Mouse (Mus musculus): ENCODE results near the gene Rtf2. TPM values are rescaled to one million over a fixed set of nuclear protein-coding genes. Genes with fewer than 3 reads are reported as not detected.

The Rtf2 gene
- polyA plus RNA-seq, 1 experiment from 2014 or later: 69.8 TPM

DNA sequence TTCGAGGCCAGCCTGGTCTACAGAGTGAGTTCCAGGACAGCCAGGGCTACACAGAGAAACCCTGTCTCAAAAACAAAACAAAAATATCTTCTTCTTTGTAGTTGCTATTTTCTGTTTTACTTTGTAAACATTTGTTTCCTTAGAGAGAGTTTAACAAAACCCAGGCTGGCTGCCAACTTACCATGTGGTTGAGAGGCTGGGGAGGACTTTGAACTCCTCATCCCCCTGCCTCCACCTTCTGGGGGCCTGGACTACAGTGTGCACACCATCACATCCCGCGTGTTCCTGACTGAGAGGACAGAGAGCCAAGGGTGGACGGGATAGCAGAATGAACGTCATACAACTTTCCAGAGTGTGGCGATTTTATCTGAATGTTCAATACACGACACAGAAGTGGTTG is 65.8 kb downstream of the Rtf2 start:
- no peak overlapping the region for H3K4me3 ChIP-seq (replicated peaks; ENCODE audit: low read length)
- H3K4me2 ChIP-seq (ENCODE audit: low read depth, low read length): no peak overlapping the region
- no peaks in the 10 kb centered on the region for H3K4me1 ChIP-seq (ENCODE audit: control insufficient read depth, insufficient read depth, low read length)
- ATAC-seq (ENCODE audit: insufficient read depth, low FRiP score): no peak
- no peaks in the 10 kb centered on the region for H3K27me3 ChIP-seq (ENCODE audit: control insufficient read depth, insufficient read depth, low read length)
- H3K27ac ChIP-seq (ENCODE audit: low read length): no peak overlapping the region
- no peak overlapping the region for H3K9ac ChIP-seq (ENCODE audit: low read length)
- 75% methylated on average over 7 of the region's 7 CpGs for WGBS
- no peaks in the 10 kb centered on the region for H3K9me3 ChIP-seq (replicated peaks; ENCODE audit: control insufficient read depth, low read length)
- no peaks in the 10 kb centered on the region for H3K36me3 ChIP-seq (ENCODE audit: control insufficient read depth, insufficient read depth, low read length)

DNA sequence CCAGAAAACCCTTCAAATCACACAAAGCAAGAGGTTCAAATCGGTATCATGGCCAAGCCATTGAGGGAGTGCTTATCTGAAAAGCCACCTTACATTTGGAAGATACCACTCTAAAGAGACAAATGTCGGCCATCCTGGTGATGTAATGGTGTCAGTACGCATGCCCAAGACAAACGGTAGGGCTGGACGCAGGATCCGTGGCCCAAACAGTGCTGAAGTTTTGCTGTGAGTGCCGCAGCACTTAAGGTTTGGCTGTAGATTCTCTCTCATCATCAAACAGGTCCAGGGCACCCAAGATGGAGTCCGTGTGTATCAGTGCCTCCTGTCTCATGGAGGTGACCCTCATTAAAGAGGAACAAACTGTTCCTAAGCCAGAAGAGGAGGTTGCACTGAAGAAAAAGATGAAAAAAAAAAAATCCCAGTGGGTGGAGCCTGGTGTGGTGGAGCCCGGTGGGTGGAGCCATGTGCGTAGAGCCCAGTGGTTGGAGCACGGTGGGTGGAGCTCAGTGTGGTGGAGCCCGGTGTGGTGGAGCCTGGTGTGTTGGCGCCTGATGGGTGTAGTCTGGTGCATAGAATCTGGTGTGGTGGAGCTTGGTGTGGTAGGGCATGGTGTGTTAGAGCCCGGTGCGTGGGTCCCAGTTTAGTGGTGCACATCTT is 69.8 kb downstream of the Rtf2 start:
- no peak overlapping the region for H3K27ac ChIP-seq (ENCODE audit: low read length)
- H3K4me2 ChIP-seq (ENCODE audit: low read depth, low read length): no peak overlapping the region
- H3K27me3 ChIP-seq (ENCODE audit: control insufficient read depth, insufficient read depth, low read length): no peaks in the 10 kb centered on the region
- no peaks in the 10 kb centered on the region for H3K9me3 ChIP-seq (replicated peaks; ENCODE audit: control insufficient read depth, low read length)
- H3K36me3 ChIP-seq (ENCODE audit: control insufficient read depth, insufficient read depth, low read length): no peaks in the 10 kb centered on the region
- no peak overlapping the region for H3K9ac ChIP-seq (ENCODE audit: low read length)
- H3K4me1 ChIP-seq (ENCODE audit: control insufficient read depth, insufficient read depth, low read length): no peaks in the 10 kb centered on the region
- ATAC-seq (ENCODE audit: insufficient read depth, low FRiP score): no peak
- WGBS: 83% methylated on average over 15 of the region's 15 CpGs
- H3K4me3 ChIP-seq (replicated peaks; ENCODE audit: low read length): no peak overlapping the region

DNA sequence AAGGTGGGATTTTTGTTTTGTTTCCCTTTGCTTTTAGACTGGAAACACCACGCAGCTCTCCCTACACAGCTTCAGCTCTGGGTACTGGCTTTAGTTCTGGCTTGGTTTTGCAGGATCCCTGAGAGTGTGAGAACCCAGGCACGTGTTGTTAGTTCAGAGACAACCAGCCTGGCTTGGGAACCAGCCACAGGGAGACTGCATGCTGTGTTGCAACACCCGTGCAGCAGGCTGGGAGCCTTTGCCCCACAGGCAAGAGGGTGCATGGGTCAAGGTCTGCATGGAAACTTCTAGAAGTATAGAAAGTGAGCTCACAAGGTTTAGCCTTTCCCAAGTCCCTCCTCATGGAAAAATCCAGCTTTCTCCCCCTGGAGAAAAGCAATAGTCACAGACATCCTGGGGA is 70.5 kb downstream of the Rtf2 start:
- Histone ChIP-seq H3K4me1 (ENCODE audit: control insufficient read depth, insufficient read depth, low read length) (no peaks in the 10 kb centered on the region), H3K27me3 (ENCODE audit: control insufficient read depth, insufficient read depth, low read length) (no peaks in the 10 kb centered on the region), H3K4me2 (ENCODE audit: low read depth, low read length) (no peak overlapping the region), H3K36me3 (ENCODE audit: control insufficient read depth, insufficient read depth, low read length) (no peaks in the 10 kb centered on the region), H3K9ac (ENCODE audit: low read length) (no peak overlapping the region), H3K27ac (ENCODE audit: low read length) (no peak overlapping the region), H3K9me3 (replicated peaks; ENCODE audit: control insufficient read depth, low read length) (no peaks in the 10 kb centered on the region), H3K4me3 (replicated peaks; ENCODE audit: low read length) (no peak overlapping the region)
- WGBS: 46% methylated on average over 3 of the region's 3 CpGs
- ATAC-seq (ENCODE audit: insufficient read depth, low FRiP score): no peak

DNA sequence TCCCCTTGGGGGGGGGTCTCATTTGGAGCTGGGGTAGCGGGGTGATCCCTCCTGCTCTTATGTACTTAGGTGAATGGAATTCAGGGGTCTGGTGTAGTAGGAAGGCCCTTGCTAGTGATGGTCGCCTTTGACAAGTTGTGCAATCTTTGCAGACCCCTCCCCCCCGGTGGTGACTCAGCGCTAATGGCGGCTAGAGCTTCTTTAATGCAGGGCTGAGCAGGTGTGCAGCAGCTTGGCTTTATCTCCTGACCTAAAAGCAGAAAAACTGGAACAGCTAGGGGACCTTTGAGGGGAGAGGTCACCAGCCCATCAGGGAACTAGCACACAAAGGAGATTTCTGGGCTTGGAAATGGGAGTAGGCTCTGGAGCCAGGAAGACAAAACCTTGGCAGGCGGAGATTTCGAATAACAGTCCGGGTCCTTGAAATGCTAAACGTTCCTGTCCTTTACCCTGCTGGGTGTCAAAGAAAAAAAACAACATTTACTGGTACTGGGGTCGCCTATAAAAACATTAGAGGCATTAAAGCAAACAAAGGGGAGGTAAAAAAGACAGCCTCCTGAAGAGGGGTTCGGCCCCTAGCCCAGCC is 76.1 kb downstream of the Rtf2 start:
- no peaks in the 10 kb centered on the region for H3K9me3 ChIP-seq (replicated peaks; ENCODE audit: control insufficient read depth, low read length)
- H3K27ac ChIP-seq (ENCODE audit: low read length): no peak overlapping the region
- no peak overlapping the region for H3K9ac ChIP-seq (ENCODE audit: low read length)
- H3K36me3 ChIP-seq (ENCODE audit: control insufficient read depth, insufficient read depth, low read length): no peaks in the 10 kb centered on the region
- no peak overlapping the region for H3K4me2 ChIP-seq (ENCODE audit: low read depth, low read length)
- no peaks in the 10 kb centered on the region for H3K27me3 ChIP-seq (ENCODE audit: control insufficient read depth, insufficient read depth, low read length)
- H3K4me1 ChIP-seq (ENCODE audit: control insufficient read depth, insufficient read depth, low read length): no peaks in the 10 kb centered on the region
- H3K4me3 ChIP-seq (replicated peaks; ENCODE audit: low read length): no peak overlapping the region
- 23% methylated on average over 11 of the region's 11 CpGs for WGBS
- 0 out of 2 replicates have a peak, but pooled peaks have one; percentile 29 for ATAC-seq (ENCODE audit: insufficient read depth, low FRiP score)

Other genes starting within 250 kb of the Rtf2 start
- gene Mc3r, start 192.1 kb upstream of the Rtf2 start, polyA plus RNA-seq (2015; fragmentation: Nextera tagmentation; extraction: Ambion mirVana): not detected in 2 replicates
- 21.6 and 23.6 TPM in 2 replicates for gene Fam210b, start 95.0 kb upstream of the Rtf2 start, polyA plus RNA-seq (2015; fragmentation: Nextera tagmentation; extraction: Ambion mirVana)
- 81.6 and 82.0 TPM in 2 replicates for gene Aurka, start 70.0 kb upstream of the Rtf2 start, polyA plus RNA-seq (2015; fragmentation: Nextera tagmentation; extraction: Ambion mirVana)
- gene Cstf1, start 69.9 kb upstream of the Rtf2 start, polyA plus RNA-seq (2015; fragmentation: Nextera tagmentation; extraction: Ambion mirVana): 30.1 and 31.2 TPM in 2 replicates
- 0.18 and 0.44 TPM in 2 replicates for gene Cass4, start 46.8 kb upstream of the Rtf2 start, polyA plus RNA-seq (2015; fragmentation: Nextera tagmentation; extraction: Ambion mirVana)
- gene Gcnt7, start 18.0 kb downstream of the Rtf2 start, polyA plus RNA-seq (2015; fragmentation: Nextera tagmentation; extraction: Ambion mirVana): 1.8 and 2.0 TPM in 2 replicates
- gene Fam209, start 32.0 kb downstream of the Rtf2 start, polyA plus RNA-seq (2015; fragmentation: Nextera tagmentation; extraction: Ambion mirVana): not detected in 2 replicates
- 7.6 and 8.4 TPM in 2 replicates for gene Tfap2c, start 109.0 kb downstream of the Rtf2 start, polyA plus RNA-seq (2015; fragmentation: Nextera tagmentation; extraction: Ambion mirVana)

Measured in stomach, embryonic 16.5 days (tissue).